Mouse (Mus musculus): Measurements from ENCODE around the gene Nxn. TPM values are rescaled to one million over a fixed set of nuclear protein-coding genes. Genes with fewer than 3 reads are reported as not detected.

Gene Nxn
- polyA plus RNA-seq, 1 experiment from 2014 or later: 2.6 TPM

DNA sequence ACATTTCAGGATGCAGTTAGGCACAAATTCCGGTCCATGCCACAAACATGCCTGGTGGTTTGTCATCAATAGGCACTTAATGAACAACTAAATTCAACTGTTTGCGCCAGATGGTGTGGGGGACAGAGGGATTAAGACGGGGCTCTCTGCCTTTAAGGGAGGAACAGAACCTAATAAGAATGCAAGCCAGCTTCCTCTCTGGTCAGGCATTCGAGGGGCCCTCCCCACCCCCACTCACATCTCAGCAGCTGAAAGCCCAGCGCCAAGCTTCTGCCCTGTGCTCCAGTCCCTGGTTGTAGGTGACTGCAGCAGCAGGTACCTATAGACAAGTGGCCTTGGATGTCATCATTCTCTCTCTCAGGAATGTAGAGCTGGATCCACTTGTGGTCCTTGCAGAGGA is 104.9 kb downstream of the Nxn start:
- Histone ChIP-seq H3K4me3 (ENCODE audit: low read depth, low read length) (no peak overlapping the region), H3K36me3 (replicated peaks; ENCODE audit: insufficient read depth, low read length) (no peaks in the 10 kb centered on the region), H3K27ac (ENCODE audit: low read depth) (no peak overlapping the region), H3K27me3 (ENCODE audit: insufficient read depth, low read length) (no peaks in the 10 kb centered on the region), H3K9me3 (ENCODE audit: low read length) (no peaks in the 10 kb centered on the region), H3K9ac (replicated peaks) (no peak overlapping the region), H3K4me1 (ENCODE audit: insufficient read depth) (no peaks in the 10 kb centered on the region), H3K4me2 (ENCODE audit: low read depth, low read length) (no peak overlapping the region)
- TF ChIP-seq EP300 (IDR thresholded peaks at IDR 0.05; ENCODE audit: low read depth): no peak
- TF ChIP-seq CTCF (IDR thresholded peaks at IDR 0.05; ENCODE audit: low read depth): no peak
- ATAC-seq: no peak
- 65% methylated on average over 5 of the region's 5 CpGs for WGBS (ENCODE audit: insufficient replicate concordance)
- no peak for DNase-seq

DNA sequence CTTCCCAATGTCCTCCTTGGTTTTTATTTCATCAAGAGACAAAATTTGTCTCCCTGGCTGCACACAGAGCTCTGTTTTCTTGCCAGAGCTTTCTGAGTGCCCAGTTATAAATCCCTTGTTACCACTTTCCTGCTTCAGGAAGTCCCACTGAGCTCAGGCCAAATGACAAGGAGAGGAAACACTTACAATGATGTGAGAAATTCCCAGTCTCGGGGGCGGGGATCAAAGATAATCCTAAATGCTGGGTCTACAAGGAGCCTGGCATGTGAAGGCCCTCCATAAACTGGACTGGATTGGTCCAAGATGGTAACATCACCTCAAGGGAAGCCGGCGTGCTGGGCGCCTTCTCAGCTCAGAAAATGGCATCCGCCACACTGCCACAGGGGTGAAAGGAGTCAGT is 106.1 kb downstream of the Nxn start:
- H3K4me3 ChIP-seq (ENCODE audit: low read depth, low read length): no peak overlapping the region
- peaks cover 2% of the 10 kb centered on the region; the same call in 1 of the 2 replicates for H3K4me1 ChIP-seq (ENCODE audit: insufficient read depth)
- ATAC-seq (no peak), DNase-seq (no peak)
- WGBS (ENCODE audit: insufficient replicate concordance): 81% methylated on average over 6 of the region's 6 CpGs
- H3K27ac ChIP-seq (ENCODE audit: low read depth): peak overlapping the region; percentile 40
- H3K9ac ChIP-seq (replicated peaks): no peak overlapping the region
- H3K4me2 ChIP-seq (ENCODE audit: low read depth, low read length): no peak overlapping the region
- no peaks in the 10 kb centered on the region for H3K9me3 ChIP-seq (ENCODE audit: low read length)
- TF ChIP-seq EP300 (IDR thresholded peaks at IDR 0.05; ENCODE audit: low read depth): no peak
- no peak for TF ChIP-seq CTCF (IDR thresholded peaks at IDR 0.05; ENCODE audit: low read depth)
- H3K27me3 ChIP-seq (ENCODE audit: insufficient read depth, low read length): no peaks in the 10 kb centered on the region
- no peaks in the 10 kb centered on the region for H3K36me3 ChIP-seq (replicated peaks; ENCODE audit: insufficient read depth, low read length)

DNA sequence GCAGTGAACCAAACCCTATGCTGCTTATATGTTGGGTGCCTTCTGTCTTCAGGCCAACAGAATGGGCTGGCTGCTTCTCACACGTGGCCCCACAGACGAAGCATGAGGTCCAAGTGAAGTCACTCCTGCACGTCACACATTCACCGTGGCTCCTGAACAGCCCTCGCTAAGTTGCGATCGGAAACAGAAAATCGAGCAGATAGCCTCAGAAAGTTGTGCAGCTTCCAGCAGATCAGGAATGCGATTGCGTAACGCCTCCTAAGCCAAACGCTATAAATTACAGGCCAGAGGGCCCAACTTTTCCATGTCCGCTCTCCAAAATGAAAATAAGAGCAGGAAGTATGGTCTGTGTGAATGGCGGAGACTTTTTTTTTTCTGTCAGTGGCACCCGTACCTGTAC is 106.5 kb downstream of the Nxn start:
- H3K4me2 ChIP-seq (ENCODE audit: low read depth, low read length): no peak overlapping the region

GRCm38 (mm10) chr11:76291960-76292359 is 107.0 kb downstream of the Nxn start:
- Histone ChIP-seq H3K27me3 (ENCODE audit: insufficient read depth, low read length) (no peaks in the 10 kb centered on the region), H3K4me3 (ENCODE audit: low read depth, low read length) (no peak overlapping the region), H3K27ac (ENCODE audit: low read depth) (peak overlapping the region; percentile 40), H3K9me3 (ENCODE audit: low read length) (no peaks in the 10 kb centered on the region), H3K36me3 (replicated peaks; ENCODE audit: insufficient read depth, low read length) (no peaks in the 10 kb centered on the region), H3K9ac (replicated peaks) (no peak overlapping the region), H3K4me1 (ENCODE audit: insufficient read depth) (peaks cover 4% of the 10 kb centered on the region; the same call in 1 of the 2 replicates), H3K4me2 (ENCODE audit: low read depth, low read length) (no peak overlapping the region)
- WGBS (ENCODE audit: insufficient replicate concordance): 71% methylated on average over 4 of the region's 4 CpGs
- no peak for TF ChIP-seq EP300 (IDR thresholded peaks at IDR 0.05; ENCODE audit: low read depth)
- no peak for TF ChIP-seq CTCF (IDR thresholded peaks at IDR 0.05; ENCODE audit: low read depth)
- DNase-seq: no peak
- ATAC-seq: no peak

More for the DNA sequence above, 106.5 kb downstream of the Nxn start:
- no peaks in the 10 kb centered on the region for H3K36me3 ChIP-seq (replicated peaks; ENCODE audit: insufficient read depth, low read length)
- H3K4me1 ChIP-seq (ENCODE audit: insufficient read depth): peaks cover 4% of the 10 kb centered on the region; the same call in 1 of the 2 replicates
- DNase-seq: no peak
- H3K27ac ChIP-seq (ENCODE audit: low read depth): peak overlapping the region; percentile 40
- no peak for ATAC-seq
- H3K9ac ChIP-seq (replicated peaks): no peak overlapping the region
- no peaks in the 10 kb centered on the region for H3K27me3 ChIP-seq (ENCODE audit: insufficient read depth, low read length)
- no peak for TF ChIP-seq EP300 (IDR thresholded peaks at IDR 0.05; ENCODE audit: low read depth)
- no peak for TF ChIP-seq CTCF (IDR thresholded peaks at IDR 0.05; ENCODE audit: low read depth)
- no peaks in the 10 kb centered on the region for H3K9me3 ChIP-seq (ENCODE audit: low read length)
- WGBS (ENCODE audit: insufficient replicate concordance): 47% methylated on average over 15 of the region's 15 CpGs
- H3K4me3 ChIP-seq (ENCODE audit: low read depth, low read length): no peak overlapping the region

DNA sequence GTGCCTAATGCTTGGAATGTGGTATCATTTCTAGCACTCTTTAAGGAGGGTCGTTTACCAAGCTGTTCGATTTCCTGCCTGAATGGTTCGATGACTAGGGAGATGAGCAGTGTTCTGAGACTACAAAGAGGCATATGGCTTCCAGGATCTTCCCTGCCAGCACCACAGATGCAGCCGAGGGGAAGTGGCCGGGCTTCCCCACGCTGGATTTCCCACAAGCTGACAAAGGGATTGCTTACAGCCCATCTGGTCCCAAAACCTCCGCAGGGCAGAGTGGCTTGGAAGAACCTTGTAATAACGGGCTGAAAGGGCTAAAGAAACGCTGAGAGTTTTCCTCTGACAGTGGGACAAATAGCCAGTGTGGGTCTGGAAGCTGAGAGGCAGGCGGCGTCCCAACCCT is 108.6 kb downstream of the Nxn start:
- Histone ChIP-seq H3K36me3 (replicated peaks; ENCODE audit: insufficient read depth, low read length) (no peaks in the 10 kb centered on the region), H3K4me3 (ENCODE audit: low read depth, low read length) (no peak overlapping the region), H3K4me2 (ENCODE audit: low read depth, low read length) (no peak overlapping the region), H3K27ac (ENCODE audit: low read depth) (no peak overlapping the region), H3K27me3 (ENCODE audit: insufficient read depth, low read length) (no peaks in the 10 kb centered on the region), H3K4me1 (ENCODE audit: insufficient read depth) (peaks cover 4% of the 10 kb centered on the region; the same call in 1 of the 2 replicates), H3K9me3 (ENCODE audit: low read length) (no peaks in the 10 kb centered on the region), H3K9ac (replicated peaks) (no peak overlapping the region)
- no peak for TF ChIP-seq EP300 (IDR thresholded peaks at IDR 0.05; ENCODE audit: low read depth)
- TF ChIP-seq CTCF (IDR thresholded peaks at IDR 0.05; ENCODE audit: low read depth): no peak
- WGBS (ENCODE audit: insufficient replicate concordance): 60% methylated on average over 11 of the region's 11 CpGs
- DNase-seq (no peak), ATAC-seq (no peak)

GRCm38 (mm10) chr11:76288645-76289044 is 110.3 kb downstream of the Nxn start:
- no peak for DNase-seq
- Histone ChIP-seq H3K4me1 (ENCODE audit: insufficient read depth) (peaks cover 4% of the 10 kb centered on the region; the same call in 1 of the 2 replicates), H3K4me2 (ENCODE audit: low read depth, low read length) (no peak overlapping the region), H3K4me3 (ENCODE audit: low read depth, low read length) (no peak overlapping the region), H3K9me3 (ENCODE audit: low read length) (no peaks in the 10 kb centered on the region), H3K36me3 (replicated peaks; ENCODE audit: insufficient read depth, low read length) (no peaks in the 10 kb centered on the region), H3K27me3 (ENCODE audit: insufficient read depth, low read length) (no peaks in the 10 kb centered on the region), H3K27ac (ENCODE audit: low read depth) (no peak overlapping the region), H3K9ac (replicated peaks) (no peak overlapping the region)
- no peak for ATAC-seq
- WGBS (ENCODE audit: insufficient replicate concordance): 83% methylated on average over 6 of the region's 6 CpGs
- no peak for TF ChIP-seq EP300 (IDR thresholded peaks at IDR 0.05; ENCODE audit: low read depth)
- no peak for TF ChIP-seq CTCF (IDR thresholded peaks at IDR 0.05; ENCODE audit: low read depth)

GRCm38 (mm10) chr11:76287301-76287700 is 111.6 kb downstream of the Nxn start:
- H3K36me3 ChIP-seq (replicated peaks; ENCODE audit: insufficient read depth, low read length): no peaks in the 10 kb centered on the region
- no peak overlapping the region for H3K27ac ChIP-seq (ENCODE audit: low read depth)
- H3K9ac ChIP-seq (replicated peaks): no peak overlapping the region
- H3K4me1 ChIP-seq (ENCODE audit: insufficient read depth): peaks cover 4% of the 10 kb centered on the region; the same call in 1 of the 2 replicates
- no peak overlapping the region for H3K4me2 ChIP-seq (ENCODE audit: low read depth, low read length)
- no peak for TF ChIP-seq EP300 (IDR thresholded peaks at IDR 0.05; ENCODE audit: low read depth)
- no peak for TF ChIP-seq CTCF (IDR thresholded peaks at IDR 0.05; ENCODE audit: low read depth)
- ATAC-seq: no peak
- no peaks in the 10 kb centered on the region for H3K9me3 ChIP-seq (ENCODE audit: low read length)
- WGBS (ENCODE audit: insufficient replicate concordance): 66% methylated on average over 10 of the region's 10 CpGs
- no peaks in the 10 kb centered on the region for H3K27me3 ChIP-seq (ENCODE audit: insufficient read depth, low read length)
- no peak overlapping the region for H3K4me3 ChIP-seq (ENCODE audit: low read depth, low read length)
- DNase-seq: no peak
